Mouse (Mus musculus): ENCODE results near the gene Zkscan6. TPM values are rescaled to one million over a fixed set of nuclear protein-coding genes. Genes with fewer than 3 reads are reported as not detected.
A peak's percentile ranks its signal among the peaks of the same experiment; 100 is the strongest.

Gene Zkscan6
- total and polyA plus RNA-seq, 2 experiments from 2014 or later: 13.6 to 18.3 TPM

- 69% methylated on average over 6 of the region's 6 CpGs for WGBS
Measured at GRCm38 (mm10) chr11:65773946-65774656, 32.9 kb upstream of the Zkscan6 start.

GRCm38 (mm10) chr11:65776906-65777611, 29.9 kb upstream of the Zkscan6 start:
- Histone ChIP-seq H3K27me3 (ENCODE audit: insufficient read depth, low read length) (no peaks in the 10 kb centered on the region), H3K36me3 (ENCODE audit: insufficient read depth) (0 out of 2 replicates have a peak, but pooled peaks cover 8% of the 10 kb centered on the region), H3K27ac (ENCODE audit: low read depth, low read length) (no peak overlapping the region), H3K9me3 (ENCODE audit: low read length) (no peaks in the 10 kb centered on the region), H3K4me2 (ENCODE audit: low read depth) (no peak overlapping the region), H3K4me3 (ENCODE audit: low read depth, low read length) (no peak overlapping the region), H3K9ac (no peak overlapping the region), H3K4me1 (ENCODE audit: insufficient read depth) (no peaks in the 10 kb centered on the region)
- ATAC-seq: no peak
- TF ChIP-seq CTCF (IDR thresholded peaks at IDR 0.05; ENCODE audit: low read depth): no peak
- DNase-seq: no peak
- WGBS: 44% methylated on average over 2 of the region's 2 CpGs

More at GRCm38 (mm10) chr11:65773946-65774656, 32.9 kb upstream of the Zkscan6 start:
- H3K9ac ChIP-seq: no peak overlapping the region
- ATAC-seq: no peak
- H3K36me3 ChIP-seq (ENCODE audit: insufficient read depth): no peaks in the 10 kb centered on the region
- DNase-seq: no peak
- no peak for TF ChIP-seq CTCF (IDR thresholded peaks at IDR 0.05; ENCODE audit: low read depth)
- no peaks in the 10 kb centered on the region for H3K4me1 ChIP-seq (ENCODE audit: insufficient read depth)
- H3K27ac ChIP-seq (ENCODE audit: low read depth, low read length): no peak overlapping the region
- H3K9me3 ChIP-seq (ENCODE audit: low read length): no peaks in the 10 kb centered on the region
- no peaks in the 10 kb centered on the region for H3K27me3 ChIP-seq (ENCODE audit: insufficient read depth, low read length)
- H3K4me3 ChIP-seq (ENCODE audit: low read depth, low read length): no peak overlapping the region
- H3K4me2 ChIP-seq (ENCODE audit: low read depth): no peak overlapping the region

GRCm38 (mm10) chr11:65777810-65778209, 29.2 kb upstream of the Zkscan6 start:
- 0 out of 2 replicates have a peak, but pooled peaks cover 8% of the 10 kb centered on the region for H3K36me3 ChIP-seq (ENCODE audit: insufficient read depth)
- 82% methylated on average over 5 of the region's 5 CpGs for WGBS
- no peaks in the 10 kb centered on the region for H3K9me3 ChIP-seq (ENCODE audit: low read length)
- H3K9ac ChIP-seq: no peak overlapping the region
- ATAC-seq (no peak), DNase-seq (no peak)
- no peak for TF ChIP-seq CTCF (IDR thresholded peaks at IDR 0.05; ENCODE audit: low read depth)
- H3K4me2 ChIP-seq (ENCODE audit: low read depth): no peak overlapping the region
- H3K27me3 ChIP-seq (ENCODE audit: insufficient read depth, low read length): no peaks in the 10 kb centered on the region
- no peaks in the 10 kb centered on the region for H3K4me1 ChIP-seq (ENCODE audit: insufficient read depth)
- H3K27ac ChIP-seq (ENCODE audit: low read depth, low read length): no peak overlapping the region
- no peak overlapping the region for H3K4me3 ChIP-seq (ENCODE audit: low read depth, low read length)

GRCm38 (mm10) chr11:65779066-65779465, 27.9 kb upstream of the Zkscan6 start:
- Histone ChIP-seq H3K36me3 (ENCODE audit: insufficient read depth) (0 out of 2 replicates have a peak, but pooled peaks cover 8% of the 10 kb centered on the region), H3K4me2 (ENCODE audit: low read depth) (no peak overlapping the region), H3K4me1 (ENCODE audit: insufficient read depth) (no peaks in the 10 kb centered on the region), H3K27ac (ENCODE audit: low read depth, low read length) (no peak overlapping the region), H3K27me3 (ENCODE audit: insufficient read depth, low read length) (no peaks in the 10 kb centered on the region), H3K9me3 (ENCODE audit: low read length) (no peaks in the 10 kb centered on the region), H3K9ac (no peak overlapping the region), H3K4me3 (ENCODE audit: low read depth, low read length) (no peak overlapping the region)
- no peak for TF ChIP-seq CTCF (IDR thresholded peaks at IDR 0.05; ENCODE audit: low read depth)
- DNase-seq (peak; percentile 18), ATAC-seq (no peak)
- 59% methylated on average over 1 of the region's 1 CpGs for WGBS

GRCm38 (mm10) chr11:65779578-65779977, 27.4 kb upstream of the Zkscan6 start:
- DNase-seq (no peak), ATAC-seq (no peak)
- H3K9me3 ChIP-seq (ENCODE audit: low read length): no peaks in the 10 kb centered on the region
- H3K4me3 ChIP-seq (ENCODE audit: low read depth, low read length): no peak overlapping the region
- 0 out of 2 replicates have a peak, but pooled peaks cover 8% of the 10 kb centered on the region for H3K36me3 ChIP-seq (ENCODE audit: insufficient read depth)
- WGBS: 94% methylated on average over 1 of the region's 1 CpGs
- no peaks in the 10 kb centered on the region for H3K4me1 ChIP-seq (ENCODE audit: insufficient read depth)
- no peak overlapping the region for H3K9ac ChIP-seq
- TF ChIP-seq CTCF (IDR thresholded peaks at IDR 0.05; ENCODE audit: low read depth): no peak
- no peak overlapping the region for H3K27ac ChIP-seq (ENCODE audit: low read depth, low read length)
- H3K27me3 ChIP-seq (ENCODE audit: insufficient read depth, low read length): no peaks in the 10 kb centered on the region
- no peak overlapping the region for H3K4me2 ChIP-seq (ENCODE audit: low read depth)

GRCm38 (mm10) chr11:65781596-65781995, 25.4 kb upstream of the Zkscan6 start:
- Histone ChIP-seq H3K4me3 (ENCODE audit: low read depth, low read length) (no peak overlapping the region), H3K4me2 (ENCODE audit: low read depth) (no peak overlapping the region), H3K27ac (ENCODE audit: low read depth, low read length) (no peak overlapping the region), H3K27me3 (ENCODE audit: insufficient read depth, low read length) (no peaks in the 10 kb centered on the region), H3K36me3 (ENCODE audit: insufficient read depth) (0 out of 2 replicates have a peak, but pooled peaks cover 8% of the 10 kb centered on the region), H3K9me3 (ENCODE audit: low read length) (no peaks in the 10 kb centered on the region), H3K9ac (no peak overlapping the region), H3K4me1 (ENCODE audit: insufficient read depth) (peaks cover 6% of the 10 kb centered on the region; the same call in 1 of the 2 replicates)
- WGBS: 89% methylated on average over 3 of the region's 3 CpGs
- TF ChIP-seq CTCF (IDR thresholded peaks at IDR 0.05; ENCODE audit: low read depth): no peak
- no peak for DNase-seq
- no peak for ATAC-seq

GRCm38 (mm10) chr11:65786160-65786559, 20.8 kb upstream of the Zkscan6 start:
- TF ChIP-seq CTCF (IDR thresholded peaks at IDR 0.05; ENCODE audit: low read depth): no peak
- DNase-seq (no peak), ATAC-seq (no peak)
- H3K4me2 ChIP-seq (ENCODE audit: low read depth): peak overlapping the region; percentile 69; the same call in 1 of the 2 replicates
- H3K9me3 ChIP-seq (ENCODE audit: low read length): no peaks in the 10 kb centered on the region
- WGBS: 91% methylated on average over 2 of the region's 2 CpGs
- H3K27me3 ChIP-seq (ENCODE audit: insufficient read depth, low read length): no peaks in the 10 kb centered on the region
- H3K4me1 ChIP-seq (ENCODE audit: insufficient read depth): peaks cover 8% of the 10 kb centered on the region; the same call in 1 of the 2 replicates
- no peak overlapping the region for H3K9ac ChIP-seq
- H3K36me3 ChIP-seq (ENCODE audit: insufficient read depth): no peaks in the 10 kb centered on the region
- no peak overlapping the region for H3K27ac ChIP-seq (ENCODE audit: low read depth, low read length)
- H3K4me3 ChIP-seq (ENCODE audit: low read depth, low read length): no peak overlapping the region
